Mouse (Mus musculus): ENCODE data around the gene Nsmce4a.

GRCm38 (mm10) chr7:130576981-130577380, 4.1 kb upstream of the Nsmce4a start:
- TF ChIP-seq POLR2A (IDR thresholded peaks at IDR 0.05; ENCODE audit: control insufficient read depth, extremely low read depth, insufficient read depth, low read length, poor library complexity) (no peak), CTCF (IDR thresholded peaks at IDR 0.05; ENCODE audit: borderline replicate concordance, control insufficient read depth, extremely low read depth, insufficient read depth, low read length, poor library complexity) (no peak)
